Mouse (Mus musculus) intestine, postnatal 0 days (tissue): Measurements from ENCODE around the gene Gga1. TPM values are rescaled to one million over a fixed set of nuclear protein-coding genes. Genes with fewer than 3 reads are reported as not detected.
A peak's percentile ranks its signal among the peaks of the same experiment; 100 is the strongest.

ENCODE experiments used
- ATAC-seq: fragments of 200-750 bp; cut with Nextera tagmentation; 2 replicates; pipeline ENCODE4 v1.8.0; 2017; ENCODE audit warnings: mild to moderate bottlenecking, moderate TSS enrichment, moderate library complexity
- H3K27ac ChIP-seq: fragments of 300-500 bp; sonication (generic); 2 replicates; pipeline ENCODE4 v1.5.1; 2014; ENCODE audit warnings: mild to moderate bottlenecking, low read depth, low read length, moderate library complexity
- H3K27me3 ChIP-seq: fragments of 300-500 bp; sonication (generic); replicated peaks from 2 replicates; pipeline ENCODE4 v1.6.1; 2014; ENCODE audit warnings: low read length, mixed read lengths; ENCODE audit not compliant: control insufficient read depth, insufficient read depth
- H3K36me3 ChIP-seq: fragments of 300-500 bp; sonication (generic); 2 replicates; pipeline ENCODE4 v1.6.1; 2014; ENCODE audit warnings: mild to moderate bottlenecking, moderate library complexity; ENCODE audit not compliant: control insufficient read depth, insufficient read depth
- H3K4me1 ChIP-seq: fragments of 300-500 bp; sonication (generic); replicated peaks from 2 replicates; pipeline ENCODE4 v1.6.1; 2014; ENCODE audit warnings: antibody characterized with exemption, low read length, mixed read lengths; ENCODE audit not compliant: control insufficient read depth, insufficient read depth
- H3K4me2 ChIP-seq: fragments of 300-500 bp; sonication (generic); replicated peaks from 2 replicates; pipeline ENCODE4 v1.6.1; 2014; ENCODE audit warnings: low read depth, mild to moderate bottlenecking, moderate library complexity
- H3K4me3 ChIP-seq: fragments of 300-500 bp; sonication (generic); 2 replicates; pipeline ENCODE4 v1.5.1; 2014; ENCODE audit warnings: low read depth, low read length
- H3K9ac ChIP-seq: fragments of 300-500 bp; sonication (generic); 2 replicates; pipeline ENCODE4 v1.6.1; 2014; ENCODE audit warnings: mild to moderate bottlenecking, low read depth, low read length
- H3K9me3 ChIP-seq: fragments of 300-500 bp; sonication (generic); 2 replicates; pipeline ENCODE4 v1.6.1; 2016; ENCODE audit warnings: mixed run types; ENCODE audit not compliant: control insufficient read depth
- CTCF ChIP-seq: sonication (generic); IDR thresholded peaks from 2 replicates; pipeline ENCODE4 v1.5.1; 2016; ENCODE audit warnings: low read depth, mild to moderate bottlenecking, control low read depth, antibody characterized with exemption, moderate library complexity
- WGBS: fragments of 180-500 bp; shearing (Covaris S2); extraction: QIAGEN DNeasy Blood & Tissue Kit; methylation state at CpG from one replicate; pipeline ENCODE4 v1.1.7; 2014; 5-methylcytosine and 5-hydroxymethylcytosine counted together
- microRNA-seq: library from miRNA; unstranded; fragments of <30 nt; microRNA quantifications from one replicate; pipeline ENCODE4, GENCODE M21; 2016
- polyA plus RNA-seq: library from polyadenylated mRNA; unstranded; fragments of >200 nt; fragmentation: Nextera tagmentation; extraction: Ambion mirVana; gene quantifications from 2 replicates; pipeline ENCODE4 v1.2.1, GENCODE M21; 2015

The Gga1 gene
- polyA plus RNA-seq, 1 experiment from 2014 or later: 40.1 TPM

DNA sequence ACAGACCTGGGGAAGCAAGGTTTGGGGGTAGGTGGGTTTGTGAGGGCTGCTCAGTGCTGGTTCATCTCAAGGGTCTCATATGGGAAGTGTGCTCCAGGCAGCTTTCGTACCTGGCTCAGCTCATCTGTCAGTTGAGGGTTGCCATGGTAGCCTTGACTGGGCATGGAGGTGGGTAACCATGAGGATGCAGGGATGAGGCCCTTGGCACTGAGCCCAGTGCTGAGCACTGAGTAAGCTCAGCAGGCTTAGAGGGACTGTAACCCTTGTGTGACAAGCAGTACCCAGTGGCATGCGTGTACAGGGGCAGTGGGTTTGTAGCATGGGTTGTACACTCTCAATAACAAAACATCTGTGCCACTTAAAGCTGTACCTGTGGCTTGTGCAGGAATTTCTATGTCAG lies 61.0 kb downstream of the Gga1 start:
- no peaks in the 10 kb centered on the region for H3K4me1 ChIP-seq
- H3K36me3 ChIP-seq: peaks cover 40% of the 10 kb centered on the region
- no peak overlapping the region for H3K9ac ChIP-seq
- no peak overlapping the region for H3K27ac ChIP-seq
- 93% methylated on average over 2 of the region's 2 CpGs for WGBS
- no peaks in the 10 kb centered on the region for H3K9me3 ChIP-seq
- no peaks in the 10 kb centered on the region for H3K27me3 ChIP-seq
- no peak overlapping the region for H3K4me2 ChIP-seq
- H3K4me3 ChIP-seq: no peak overlapping the region
- no peak for ATAC-seq
- no peak for TF ChIP-seq CTCF

DNA sequence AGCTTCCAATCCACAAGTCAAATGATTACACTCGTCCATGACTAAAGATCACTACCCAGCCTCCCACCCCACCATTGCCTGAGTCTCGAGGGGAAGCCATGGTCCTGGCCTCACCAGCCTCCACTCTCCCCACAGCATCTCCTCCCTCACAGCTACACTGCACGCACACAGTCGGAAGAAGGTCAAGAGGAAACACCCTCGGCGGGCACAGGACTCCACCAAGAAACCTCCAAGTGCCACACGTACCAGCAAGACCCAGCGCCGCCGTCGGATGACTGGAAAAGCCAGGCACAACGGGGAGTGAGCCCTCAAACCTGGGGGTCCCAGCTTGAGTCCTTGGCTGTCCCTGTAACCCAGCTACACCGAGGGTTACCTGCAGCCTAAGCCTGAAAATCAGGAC lies 63.3 kb downstream of the Gga1 start:
- no peak for TF ChIP-seq CTCF
- WGBS: 92% methylated on average over 13 of the region's 13 CpGs

DNA sequence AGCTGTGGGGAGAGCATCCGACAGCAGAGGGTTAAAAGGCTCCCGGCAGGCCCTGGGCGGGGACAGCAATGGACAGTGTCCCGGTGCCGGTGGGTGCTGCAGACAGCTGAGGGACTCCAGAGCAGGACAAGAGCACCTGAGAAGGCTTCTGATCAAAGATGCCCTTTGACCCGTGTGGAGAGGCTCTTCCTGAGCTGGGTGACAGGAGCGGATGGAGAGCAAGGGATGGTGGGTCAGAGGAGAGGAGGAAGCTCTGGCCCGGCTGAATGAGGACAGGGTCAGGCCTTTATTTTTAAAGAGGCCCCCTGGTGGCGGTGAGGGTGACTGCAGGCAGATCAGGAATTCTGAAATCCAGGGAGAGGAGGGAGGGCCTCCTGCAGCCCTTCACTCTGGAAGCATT lies 65.7 kb downstream of the Gga1 start:
- H3K36me3 ChIP-seq: peaks cover 33% of the 10 kb centered on the region
- H3K4me2 ChIP-seq: peak overlapping the region; percentile 63
- TF ChIP-seq CTCF: peak; percentile 82
- peak overlapping the region; percentile 27 for H3K4me3 ChIP-seq
- WGBS: 2% methylated on average over 9 of the region's 9 CpGs
- H3K9ac ChIP-seq: no peak overlapping the region
- ATAC-seq: peak; percentile 37
- H3K27ac ChIP-seq: no peak overlapping the region
- no peaks in the 10 kb centered on the region for H3K9me3 ChIP-seq
- no peaks in the 10 kb centered on the region; the same call in 1 of the 2 replicates for H3K27me3 ChIP-seq
- H3K4me1 ChIP-seq: no peaks in the 10 kb centered on the region

More for the DNA sequence above, 63.3 kb downstream of the Gga1 start:
- Histone ChIP-seq H3K4me3 (no peak overlapping the region), H3K27ac (no peak overlapping the region), H3K27me3 (no peaks in the 10 kb centered on the region), H3K4me1 (no peaks in the 10 kb centered on the region), H3K9me3 (no peaks in the 10 kb centered on the region), H3K4me2 (no peak overlapping the region), H3K9ac (no peak overlapping the region), H3K36me3 (peaks cover 40% of the 10 kb centered on the region)
- ATAC-seq: no peak

Small RNA genes within 50 kb of the gene (microRNA-seq; reads per million reads assigned to microRNA genes)
- not detected for gene Mir6955

Other genes with a start within 250 kb of the Gga1 start
- gene Elfn2, start 158.4 kb upstream of the Gga1 start, polyA plus RNA-seq: 0.10 and 0.17 TPM in 2 replicates
- gene Mfng, start 103.7 kb upstream of the Gga1 start, polyA plus RNA-seq: 7.2 and 7.6 TPM in 2 replicates
- 3.2 and 3.9 TPM in 2 replicates for gene Card10, start 74.1 kb upstream of the Gga1 start, polyA plus RNA-seq
- gene Cdc42ep1, start 34.6 kb upstream of the Gga1 start, polyA plus RNA-seq: 16.8 and 17.0 TPM in 2 replicates
- 787 and 833 TPM in 2 replicates for gene Lgals2, start 21.7 kb upstream of the Gga1 start, polyA plus RNA-seq
- gene Gm49510, start 22.5 kb downstream of the Gga1 start, polyA plus RNA-seq: 0.21 TPM in 1 of 2 replicates, not detected in the other
- gene Sh3bp1, start 22.6 kb downstream of the Gga1 start, polyA plus RNA-seq: 7.2 and 7.6 TPM in 2 replicates
- 3.3 and 4.2 TPM in 2 replicates for gene Pdxp, start 36.7 kb downstream of the Gga1 start, polyA plus RNA-seq
- 725 and 759 TPM in 2 replicates for gene Lgals1, start 49.5 kb downstream of the Gga1 start, polyA plus RNA-seq
- gene Nol12, start 57.7 kb downstream of the Gga1 start, polyA plus RNA-seq: 24.8 and 26.0 TPM in 2 replicates
- gene Triobp, start 70.5 kb downstream of the Gga1 start, polyA plus RNA-seq: 35.2 and 39.4 TPM in 2 replicates
- gene H1f0, start 151.3 kb downstream of the Gga1 start, polyA plus RNA-seq: 298 and 319 TPM in 2 replicates
- gene Galr3, start 164.7 kb downstream of the Gga1 start, polyA plus RNA-seq: 2.2 and 2.6 TPM in 2 replicates
- gene Ankrd54, start 185.7 kb downstream of the Gga1 start, polyA plus RNA-seq: 44.1 and 48.8 TPM in 2 replicates
- 97.0 and 100 TPM in 2 replicates for gene Eif3l, start 198.0 kb downstream of the Gga1 start, polyA plus RNA-seq
- 3.7 and 5.0 TPM in 2 replicates for gene Micall1, start 231.7 kb downstream of the Gga1 start, polyA plus RNA-seq